Mouse (Mus musculus) heart, adult 2 months (tissue): ENCODE measurements around the gene Supt5. TPM values are rescaled to one million over a fixed set of nuclear protein-coding genes. Genes with fewer than 3 reads are reported as not detected.
A peak's percentile ranks its signal among the peaks of the same experiment; 100 is the strongest.

Experiments
- DNase-seq, 2 experiments: peaks; one replicate each; pipeline ENCODE4 v3.0.0; 2021
- H3K27ac ChIP-seq: fragments of 200-600 bp; 2 replicates; pipeline ENCODE4 v1.8.1; 2022
- H3K27me3 ChIP-seq: fragments of 200-500 bp; 2 replicates; pipeline ENCODE4 v1.6.1; 2012; ENCODE audit warnings: mild to moderate bottlenecking, low read length, inconsistent platforms, mixed read lengths; ENCODE audit not compliant: control insufficient read depth, insufficient read depth
- H3K36me3 ChIP-seq: fragments of 200-500 bp; 2 replicates; pipeline ENCODE4 v1.6.1; 2012; ENCODE audit warnings: low read length, inconsistent platforms; ENCODE audit not compliant: control insufficient read depth, insufficient read depth
- H3K4me1 ChIP-seq: fragments of 200-500 bp; 2 replicates; pipeline ENCODE4 v1.6.1; 2011; ENCODE audit warnings: low read length; ENCODE audit not compliant: control insufficient read depth, insufficient read depth
- H3K4me3 ChIP-seq: fragments of 200-600 bp; 2 replicates; pipeline ENCODE4 v1.8.1; 2022
- H3K79me2 ChIP-seq: fragments of 200-500 bp; replicated peaks from 2 replicates; pipeline ENCODE4 v1.6.1; 2012; ENCODE audit warnings: mild to moderate bottlenecking, inconsistent platforms, low read length, moderate library complexity, mixed read lengths; ENCODE audit not compliant: control insufficient read depth, insufficient read depth
- H3K9ac ChIP-seq: fragments of 200-500 bp; 2 replicates; pipeline ENCODE4 v1.6.1; 2012; ENCODE audit warnings: low read depth, mild to moderate bottlenecking, control low read depth, inconsistent platforms, low read length, mixed read lengths
- CTCF ChIP-seq: fragments of 200-600 bp; IDR thresholded peaks from 2 replicates; pipeline ENCODE4 v1.8.1; 2022; ENCODE audit warnings: antibody characterized with exemption, mild to moderate bottlenecking, moderate library complexity
- EP300 ChIP-seq: fragments of 200-500 bp; IDR thresholded peaks from 2 replicates; pipeline ENCODE4 v1.6.1; 2011; ENCODE audit warnings: low read depth, low read length, control low read depth; ENCODE audit not compliant: insufficient read depth
- POLR2A ChIP-seq: fragments of 200-500 bp; IDR thresholded peaks from 2 replicates; pipeline ENCODE4 v1.6.1; 2011; ENCODE audit warnings: mild to moderate bottlenecking, low read depth, low read length, control low read depth; ENCODE audit not compliant: insufficient read depth
- WGBS: fragments of 180-500 bp; shearing (Covaris S2); methylation state at CpG from one replicate; pipeline ENCODE4 v1.1.7; 2018; 5-methylcytosine and 5-hydroxymethylcytosine counted together
- intact Hi-C: fragments of 180-260 bp; cut with DNase I; formaldehyde crosslinking; loops from one replicate; pipeline ENCODE4 v1.15.1; 2025
- polyA plus RNA-seq: library from polyadenylated mRNA; depleted of rRNA; stranded (reverse); fragments of >200 nt; gene quantifications from 2 replicates; pipeline ENCODE4 v1.2.3, GENCODE M21; 2012
- total RNA-seq, 2 experiments: library from RNA; stranded (reverse); gene quantifications; 2 replicates each; pipeline ENCODE4 v1.2.3; 2021

Gene Supt5
- total and polyA plus RNA-seq, 3 experiments, result 52.5 to 64.3 (median 59.9) TPM

GRCm38 (mm10) chr7:28280630-28281029 lies 57.9 kb downstream of the Supt5 start:
- Histone ChIP-seq H3K79me2 (no peaks in the 10 kb centered on the region; the same call in 1 of the 2 replicates), H3K4me3 (no peak overlapping the region), H3K9ac (no peak overlapping the region), H3K36me3 (no peaks in the 10 kb centered on the region), H3K4me1 (peaks cover 2% of the 10 kb centered on the region), H3K27me3 (no peaks in the 10 kb centered on the region), H3K27ac (no peak overlapping the region)
- DNase-seq, result no peak
- WGBS, result 76% methylated on average over 7 of the region's 7 CpGs
- TF ChIP-seq CTCF (no peak), EP300 (no peak), POLR2A (no peak)
- intact Hi-C loops, result no loop called here

GRCm38 (mm10) chr7:28278279-28278652 lies 60.3 kb downstream of the Supt5 start:
- 77% methylated on average over 7 of the region's 7 CpGs for WGBS
- intact Hi-C loops, result loop anchor here (2.0 to 5.0 kb wide), 3 partner anchors 35 to 109 kb away; partner anchors contain the start of gene Timm50
- H3K27me3 ChIP-seq, result no peaks in the 10 kb centered on the region
- no peak for DNase-seq
- peaks cover 2% of the 10 kb centered on the region for H3K4me1 ChIP-seq
- no peaks in the 10 kb centered on the region for H3K36me3 ChIP-seq
- H3K27ac ChIP-seq, result peak overlapping the region; percentile 85
- no peaks in the 10 kb centered on the region; the same call in 1 of the 2 replicates for H3K79me2 ChIP-seq
- no peak for TF ChIP-seq EP300
- H3K4me3 ChIP-seq, result peak overlapping the region; percentile 82
- peak overlapping the region; percentile 95 for H3K9ac ChIP-seq

DNA sequence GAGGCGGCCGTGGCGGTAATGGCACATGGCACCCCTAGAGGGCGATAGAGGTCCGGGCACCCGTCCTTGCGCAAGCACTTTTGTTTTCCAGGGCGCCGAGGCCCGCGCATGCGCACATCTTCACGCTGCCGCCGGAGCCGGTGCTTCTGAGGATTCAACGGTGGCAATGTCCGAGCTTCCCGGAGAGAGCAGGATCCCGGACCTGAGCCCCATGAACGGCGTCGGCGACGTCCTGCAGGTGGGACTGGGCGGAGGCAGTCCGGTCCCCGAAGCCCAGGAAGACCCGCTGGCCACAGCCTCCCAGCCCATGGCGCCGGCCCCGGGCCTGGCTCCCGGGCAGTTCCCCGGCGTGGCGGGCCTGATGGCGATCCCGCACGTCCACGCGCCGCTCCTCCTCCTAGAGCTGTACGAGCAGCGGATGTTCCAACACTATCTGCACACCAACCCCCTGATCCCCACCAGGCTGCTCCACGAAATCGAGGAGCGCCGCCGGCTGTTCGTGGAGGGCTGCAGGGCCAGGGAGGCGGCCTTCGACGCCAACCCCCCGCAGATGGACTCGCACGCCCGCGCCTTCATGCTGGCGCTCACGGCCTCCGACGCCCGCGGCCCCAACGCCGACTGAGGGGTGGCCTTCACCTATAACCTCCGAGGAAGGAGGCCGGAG lies 60.8 kb downstream of the Supt5 start, which contains the start of gene Eid2b:
Gene Eid2b (plus strand): TSS at position 125 of the 664 bp plus-strand sequence.
- Histone ChIP-seq H3K36me3 (no peaks in the 10 kb centered on the region), H3K4me1 (peaks cover 2% of the 10 kb centered on the region), H3K27ac (peak within 1 kb of the TSS; percentile 85), H3K9ac (peak within 1 kb of the TSS; percentile 95), H3K4me3 (peak within 1 kb of the TSS; percentile 82), H3K27me3 (no peaks in the 10 kb centered on the region), H3K79me2 (no peaks in the 10 kb centered on the region; the same call in 1 of the 2 replicates)
- peak; percentile 95 to 96 for DNase-seq
- TF ChIP-seq EP300 (peak; percentile 45; the same call in 1 of the 2 replicates), POLR2A (peak; percentile 71), CTCF (peak; percentile 98)
- intact Hi-C loops, result loop anchor here (2.0 to 5.0 kb wide), 3 partner anchors 35 to 110 kb away; partner anchors contain the start of gene Timm50
- WGBS, result 2% methylated on average over 68 of the region's 68 CpGs

DNA sequence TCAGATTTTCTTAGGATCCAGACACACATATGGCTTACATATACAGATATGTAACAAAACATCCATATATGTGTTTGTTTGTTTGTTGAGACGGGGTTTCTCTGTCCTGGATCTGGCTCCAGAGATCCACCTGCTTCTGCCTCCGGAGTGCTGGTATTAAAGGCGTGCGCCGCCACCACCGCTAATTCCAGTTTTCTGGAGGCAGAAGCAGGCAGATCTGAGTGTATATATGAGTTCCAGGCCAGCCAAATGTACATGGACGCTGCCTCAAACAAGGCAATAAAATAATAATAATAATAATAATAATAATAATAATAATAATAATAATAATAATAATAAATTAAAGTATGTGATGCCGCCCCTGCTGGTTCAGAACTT lies 61.3 kb downstream of the Supt5 start:
- Histone ChIP-seq H3K9ac (no peak overlapping the region), H3K36me3 (no peaks in the 10 kb centered on the region), H3K4me1 (peaks cover 2% of the 10 kb centered on the region), H3K79me2 (no peaks in the 10 kb centered on the region; the same call in 1 of the 2 replicates), H3K4me3 (no peak overlapping the region), H3K27ac (no peak overlapping the region), H3K27me3 (no peaks in the 10 kb centered on the region)
- no peak for TF ChIP-seq CTCF
- TF ChIP-seq POLR2A, result no peak
- no peak for TF ChIP-seq EP300
- no peak for DNase-seq
- intact Hi-C loops, result loop anchor here (5.0 kb wide), 2 partner anchors 65 to 110 kb away; no protein-coding TSS in a partner anchor
- 53% methylated on average over 8 of the region's 8 CpGs for WGBS

GRCm38 (mm10) chr7:28271761-28272160 lies 66.8 kb downstream of the Supt5 start:
- intact Hi-C loops, result no loop called here
- TF ChIP-seq POLR2A (no peak), EP300 (no peak), CTCF (peak; percentile 44)
- Histone ChIP-seq H3K9ac (no peak overlapping the region), H3K27me3 (no peaks in the 10 kb centered on the region), H3K36me3 (no peaks in the 10 kb centered on the region; the same call in 1 of the 2 replicates), H3K79me2 (no peaks in the 10 kb centered on the region), H3K4me3 (no peak overlapping the region), H3K4me1 (peaks cover 3% of the 10 kb centered on the region; the same call in 1 of the 2 replicates), H3K27ac (no peak overlapping the region)
- WGBS, result 69% methylated on average over 3 of the region's 3 CpGs
- no peak for DNase-seq

DNA sequence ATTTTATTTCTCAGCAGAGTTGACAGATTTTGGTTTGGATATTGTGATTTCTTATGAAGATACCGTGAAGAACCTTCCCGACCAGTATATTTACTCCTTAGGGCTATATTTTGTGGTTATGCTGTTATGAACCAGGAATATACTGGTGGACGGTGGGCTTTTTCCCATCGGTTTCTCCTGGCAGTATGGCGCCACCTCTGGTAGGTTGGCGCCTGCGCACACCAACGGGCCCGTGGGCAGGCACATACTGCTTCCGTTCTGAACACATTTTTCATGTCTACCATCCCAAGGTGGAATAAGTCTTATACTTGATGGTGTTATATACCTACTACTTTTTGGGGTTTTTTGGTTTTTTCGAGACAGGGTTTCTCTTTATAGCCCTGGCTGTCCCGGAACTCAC lies 69.2 kb downstream of the Supt5 start:
- H3K79me2 ChIP-seq, result no peaks in the 10 kb centered on the region
- peaks cover 3% of the 10 kb centered on the region; the same call in 1 of the 2 replicates for H3K4me1 ChIP-seq
- WGBS, result 92% methylated on average over 12 of the region's 12 CpGs
- no peak overlapping the region for H3K9ac ChIP-seq
- H3K4me3 ChIP-seq, result no peak overlapping the region
- no peak for DNase-seq
- intact Hi-C loops, result no loop called here
- no peak overlapping the region for H3K27ac ChIP-seq
- no peaks in the 10 kb centered on the region; the same call in 1 of the 2 replicates for H3K36me3 ChIP-seq
- no peak for TF ChIP-seq POLR2A
- peak; percentile 31; the same call in 1 of the 2 replicates for TF ChIP-seq CTCF
- no peaks in the 10 kb centered on the region for H3K27me3 ChIP-seq
